Mouse (Mus musculus) retina, postnatal 7 days (tissue): ENCODE data around the gene Gata2.

Source experiments
- DNase-seq: peaks from one replicate; pipeline ENCODE4 v3.0.0-alpha.2; 2012; ENCODE audit warnings: low read depth, low spot score

The Gata2 gene

GRCm38 (mm10) chr6:88208321-88208720, 14.6 kb downstream of the Gata2 start:
- no peak for DNase-seq

GRCm38 (mm10) chr6:88209453-88209852, 15.8 kb downstream of the Gata2 start:
- no peak for DNase-seq

GRCm38 (mm10) chr6:88210182-88210581, 16.5 kb downstream of the Gata2 start:
- DNase-seq, result no peak

- DNase-seq, result no peak
These were observed 22.1 kb downstream of the Gata2 start for GRCm38 (mm10) chr6:88215797-88216196.

GRCm38 (mm10) chr6:88216199-88216598, 22.5 kb downstream of the Gata2 start:
- no peak for DNase-seq

GRCm38 (mm10) chr6:88219094-88219493, 25.4 kb downstream of the Gata2 start:
- DNase-seq, result no peak

GRCm38 (mm10) chr6:88221968-88222367, 28.3 kb downstream of the Gata2 start, which contains the start of gene Dnajb8:
Gene Dnajb8 (plus strand): TSS chr6:88222268.
- no peak for DNase-seq

- DNase-seq, result no peak
These were observed 32.9 kb downstream of the Gata2 start for GRCm38 (mm10) chr6:88226570-88226994.

GRCm38 (mm10) chr6:88227537-88227936, 33.8 kb downstream of the Gata2 start:
- DNase-seq, result no peak

- no peak for DNase-seq
These were observed 35.5 kb downstream of the Gata2 start for GRCm38 (mm10) chr6:88229221-88229620.

- no peak for DNase-seq
These were observed 38.1 kb downstream of the Gata2 start for GRCm38 (mm10) chr6:88231821-88232220.

GRCm38 (mm10) chr6:88232221-88232620, 38.5 kb downstream of the Gata2 start:
- DNase-seq, result no peak

GRCm38 (mm10) chr6:88233996-88234395, 40.3 kb downstream of the Gata2 start:
- no peak for DNase-seq

GRCm38 (mm10) chr6:88235461-88235860, 41.8 kb downstream of the Gata2 start:
- no peak for DNase-seq

GRCm38 (mm10) chr6:88235983-88236382, 42.3 kb downstream of the Gata2 start:
- DNase-seq, result no peak

GRCm38 (mm10) chr6:88236513-88236912, 42.8 kb downstream of the Gata2 start:
- DNase-seq, result no peak

- DNase-seq, result peak; percentile 36
These were observed 48.9 kb downstream of the Gata2 start for GRCm38 (mm10) chr6:88242604-88243003.

- no peak for DNase-seq
These were observed 55.5 kb downstream of the Gata2 start for GRCm38 (mm10) chr6:88249231-88249630.

- no peak for DNase-seq
These were observed 57.7 kb downstream of the Gata2 start for GRCm38 (mm10) chr6:88251396-88251795.

GRCm38 (mm10) chr6:88251798-88252478, 58.2 kb downstream of the Gata2 start:
- no peak for DNase-seq

- DNase-seq, result no peak
These were observed 60.4 kb downstream of the Gata2 start for GRCm38 (mm10) chr6:88254082-88254481.

GRCm38 (mm10) chr6:88255435-88255834, 61.7 kb downstream of the Gata2 start:
- no peak for DNase-seq
